Mouse (Mus musculus) hindbrain, embryonic 11.5 days (tissue): ENCODE results near the gene Ppat. TPM values are rescaled to one million over a fixed set of nuclear protein-coding genes. Genes with fewer than 3 reads are reported as not detected.
A peak's percentile ranks its signal among the peaks of the same experiment; 100 is the strongest.

Experiments
- ATAC-seq: fragments of 200-750 bp; cut with Nextera tagmentation; 2 replicates; pipeline ENCODE4 v1.8.0; 2017; ENCODE audit warnings: mild to moderate bottlenecking, moderate TSS enrichment, moderate library complexity; ENCODE audit not compliant: low FRiP score
- DNase-seq: peaks from one replicate; pipeline ENCODE4 v3.0.0-alpha.2; 2015; ENCODE audit warnings: low spot score
- H3K27ac ChIP-seq: fragments of 300-500 bp; sonication (generic); 2 replicates; pipeline ENCODE4 v1.5.1; 2014; ENCODE audit warnings: mild to moderate bottlenecking, low read depth, low read length
- H3K27me3 ChIP-seq: fragments of 300-500 bp; sonication (generic); 2 replicates; pipeline ENCODE4 v1.6.1; 2014; ENCODE audit warnings: mild to moderate bottlenecking, low read length, moderate library complexity, mixed read lengths; ENCODE audit not compliant: control insufficient read depth, insufficient read depth
- H3K36me3 ChIP-seq: fragments of 300-500 bp; sonication (generic); 2 replicates; pipeline ENCODE4 v1.6.1; 2014; ENCODE audit warnings: mild to moderate bottlenecking, low read length, moderate library complexity, mixed read lengths; ENCODE audit not compliant: control insufficient read depth, insufficient read depth
- H3K4me1 ChIP-seq: fragments of 300-500 bp; sonication (generic); replicated peaks from 2 replicates; pipeline ENCODE4 v1.6.1; 2014; ENCODE audit warnings: low read length, mixed read lengths; ENCODE audit not compliant: control insufficient read depth, insufficient read depth
- H3K4me2 ChIP-seq: fragments of 300-500 bp; sonication (generic); replicated peaks from 2 replicates; pipeline ENCODE4 v1.6.1; 2014; ENCODE audit warnings: mild to moderate bottlenecking, low read depth, low read length
- H3K4me3 ChIP-seq: fragments of 300-500 bp; sonication (generic); 2 replicates; pipeline ENCODE4 v1.5.1; 2014; ENCODE audit warnings: low read depth, low read length
- H3K9ac ChIP-seq: fragments of 300-500 bp; sonication (generic); 2 replicates; pipeline ENCODE4 v1.6.1; 2014; ENCODE audit warnings: low read depth, low read length
- H3K9me3 ChIP-seq: fragments of 300-500 bp; sonication (generic); 2 replicates; pipeline ENCODE4 v1.6.1; 2016; ENCODE audit warnings: low read length; ENCODE audit not compliant: control insufficient read depth
- WGBS: fragments of 180-500 bp; shearing (Covaris S2); extraction: QIAGEN DNeasy Blood & Tissue Kit; methylation state at CpG from one replicate; pipeline ENCODE4 v1.1.7; 2014; 5-methylcytosine and 5-hydroxymethylcytosine counted together
- polyA plus RNA-seq: library from polyadenylated mRNA; unstranded; fragments of >200 nt; fragmentation: Nextera tagmentation; extraction: Ambion mirVana; gene quantifications from 2 replicates; pipeline ENCODE4 v1.2.1, GENCODE M21; 2014

The Ppat gene
- polyA plus RNA-seq, 1 experiment from 2014 or later: 31.3 TPM

- Histone ChIP-seq H3K27ac (no peak overlapping the region), H3K4me1 (no peaks in the 10 kb centered on the region; the same call in 1 of the 2 replicates), H3K9me3 (no peaks in the 10 kb centered on the region), H3K4me2 (no peak overlapping the region), H3K9ac (no peak overlapping the region), H3K27me3 (no peaks in the 10 kb centered on the region), H3K4me3 (no peak overlapping the region), H3K36me3 (peaks cover 5% of the 10 kb centered on the region; the same call in 1 of the 2 replicates)
- ATAC-seq (no peak), DNase-seq (no peak)
- WGBS: 88% methylated on average over 3 of the region's 3 CpGs
These were observed 2.4 kb upstream of the Ppat start for GRCm38 (mm10) chr5:76953794-76954193.

GRCm38 (mm10) chr5:76952112-76953040 lies 998 bp upstream of the Ppat start:
- Histone ChIP-seq H3K27ac (0 out of 2 replicates have a peak overlapping the region, but pooled peaks have one; percentile 52), H3K36me3 (no peaks in the 10 kb centered on the region; the same call in 1 of the 2 replicates), H3K4me3 (peak overlapping the region; percentile 72), H3K9me3 (no peaks in the 10 kb centered on the region), H3K27me3 (no peaks in the 10 kb centered on the region), H3K4me2 (peak overlapping the region; percentile 71), H3K4me1 (no peaks in the 10 kb centered on the region; the same call in 1 of the 2 replicates), H3K9ac (peak overlapping the region; percentile 81)
- 22% methylated on average over 7 of the region's 7 CpGs for WGBS
- ATAC-seq (no peak), DNase-seq (peak; percentile 15)

GRCm38 (mm10) chr5:76950343-76951105 lies 854 bp downstream of the Ppat start:
- H3K27ac ChIP-seq: peak overlapping the region; percentile 53; the same call in 1 of the 2 replicates

GRCm38 (mm10) chr5:76947758-76948157 lies 3.6 kb downstream of the Ppat start:
- Histone ChIP-seq H3K9me3 (no peaks in the 10 kb centered on the region), H3K9ac (no peak overlapping the region), H3K27me3 (no peaks in the 10 kb centered on the region), H3K4me3 (no peak overlapping the region), H3K4me1 (no peaks in the 10 kb centered on the region; the same call in 1 of the 2 replicates), H3K27ac (no peak overlapping the region), H3K4me2 (no peak overlapping the region), H3K36me3 (no peaks in the 10 kb centered on the region)
- no peak for ATAC-seq
- DNase-seq: no peak
- WGBS: 86% methylated on average over 4 of the region's 4 CpGs

More at GRCm38 (mm10) chr5:76950343-76951105, 854 bp downstream of the Ppat start:
- Histone ChIP-seq H3K4me2 (peak overlapping the region; percentile 81), H3K36me3 (no peaks in the 10 kb centered on the region), H3K9ac (peak overlapping the region; percentile 74), H3K4me3 (peak overlapping the region; percentile 72), H3K27me3 (no peaks in the 10 kb centered on the region), H3K4me1 (no peaks in the 10 kb centered on the region; the same call in 1 of the 2 replicates), H3K9me3 (no peaks in the 10 kb centered on the region)
- under 1% methylated on average over 24 of the region's 24 CpGs for WGBS
- DNase-seq: peak; percentile 48
- peak; percentile 55; the same call in 1 of the 2 replicates for ATAC-seq

- Histone ChIP-seq H3K9ac (no peak overlapping the region), H3K36me3 (no peaks in the 10 kb centered on the region), H3K4me2 (no peak overlapping the region), H3K27me3 (no peaks in the 10 kb centered on the region), H3K4me3 (no peak overlapping the region), H3K4me1 (no peaks in the 10 kb centered on the region), H3K9me3 (no peaks in the 10 kb centered on the region), H3K27ac (no peak overlapping the region)
- DNase-seq (no peak), ATAC-seq (no peak)
- 92% methylated on average over 4 of the region's 4 CpGs for WGBS
These were observed 4.2 kb downstream of the Ppat start for GRCm38 (mm10) chr5:76947142-76947541.

- WGBS: 89% methylated on average over 2 of the region's 2 CpGs
These were observed 5.7 kb downstream of the Ppat start for GRCm38 (mm10) chr5:76945678-76946033.

GRCm38 (mm10) chr5:76944965-76945677 lies 6.3 kb downstream of the Ppat start:
- Histone ChIP-seq H3K27ac (no peak overlapping the region), H3K4me1 (no peaks in the 10 kb centered on the region), H3K4me3 (no peak overlapping the region), H3K9ac (no peak overlapping the region), H3K9me3 (no peaks in the 10 kb centered on the region), H3K36me3 (0 out of 2 replicates have a peak, but pooled peaks cover 3% of the 10 kb centered on the region), H3K4me2 (no peak overlapping the region), H3K27me3 (no peaks in the 10 kb centered on the region)
- ATAC-seq (no peak), DNase-seq (no peak)
- 89% methylated on average over 6 of the region's 6 CpGs for WGBS

More at GRCm38 (mm10) chr5:76945678-76946033, 5.7 kb downstream of the Ppat start:
- Histone ChIP-seq H3K9ac (no peak overlapping the region), H3K4me3 (no peak overlapping the region), H3K9me3 (no peaks in the 10 kb centered on the region), H3K4me1 (no peaks in the 10 kb centered on the region), H3K27ac (no peak overlapping the region), H3K4me2 (no peak overlapping the region), H3K36me3 (0 out of 2 replicates have a peak, but pooled peaks cover 1% of the 10 kb centered on the region), H3K27me3 (no peaks in the 10 kb centered on the region)
- DNase-seq (no peak), ATAC-seq (no peak)

GRCm38 (mm10) chr5:76942505-76942904 lies 8.9 kb downstream of the Ppat start:
- H3K36me3 ChIP-seq: peaks cover 7% of the 10 kb centered on the region
- 95% methylated on average over 4 of the region's 4 CpGs for whole genome bisulfite sequencing
- ATAC-seq: no peak

More at GRCm38 (mm10) chr5:76942505-76942904, 8.9 kb downstream of the Ppat start:
- no peak overlapping the region for H3K27ac ChIP-seq
- H3K9ac ChIP-seq: no peak overlapping the region
- no peak overlapping the region for H3K4me3 ChIP-seq
- H3K27me3 ChIP-seq: no peaks in the 10 kb centered on the region
- no peaks in the 10 kb centered on the region for H3K9me3 ChIP-seq
- DNase-seq: no peak
- no peak overlapping the region for H3K4me2 ChIP-seq
- no peaks in the 10 kb centered on the region for H3K4me1 ChIP-seq
